Mouse (Mus musculus) heart, postnatal 0 days (tissue): Measurements from ENCODE around the gene Nup188.

Source experiments
- CTCF ChIP-seq: IDR thresholded peaks from 2 replicates; pipeline ENCODE4 v1.5.1; 2016; ENCODE audit warnings: antibody characterized with exemption, control low read depth, low read depth
- EP300 ChIP-seq: IDR thresholded peaks from 2 replicates; pipeline ENCODE4 v1.6.1; 2016; ENCODE audit warnings: antibody characterized with exemption, low read depth

DNA sequence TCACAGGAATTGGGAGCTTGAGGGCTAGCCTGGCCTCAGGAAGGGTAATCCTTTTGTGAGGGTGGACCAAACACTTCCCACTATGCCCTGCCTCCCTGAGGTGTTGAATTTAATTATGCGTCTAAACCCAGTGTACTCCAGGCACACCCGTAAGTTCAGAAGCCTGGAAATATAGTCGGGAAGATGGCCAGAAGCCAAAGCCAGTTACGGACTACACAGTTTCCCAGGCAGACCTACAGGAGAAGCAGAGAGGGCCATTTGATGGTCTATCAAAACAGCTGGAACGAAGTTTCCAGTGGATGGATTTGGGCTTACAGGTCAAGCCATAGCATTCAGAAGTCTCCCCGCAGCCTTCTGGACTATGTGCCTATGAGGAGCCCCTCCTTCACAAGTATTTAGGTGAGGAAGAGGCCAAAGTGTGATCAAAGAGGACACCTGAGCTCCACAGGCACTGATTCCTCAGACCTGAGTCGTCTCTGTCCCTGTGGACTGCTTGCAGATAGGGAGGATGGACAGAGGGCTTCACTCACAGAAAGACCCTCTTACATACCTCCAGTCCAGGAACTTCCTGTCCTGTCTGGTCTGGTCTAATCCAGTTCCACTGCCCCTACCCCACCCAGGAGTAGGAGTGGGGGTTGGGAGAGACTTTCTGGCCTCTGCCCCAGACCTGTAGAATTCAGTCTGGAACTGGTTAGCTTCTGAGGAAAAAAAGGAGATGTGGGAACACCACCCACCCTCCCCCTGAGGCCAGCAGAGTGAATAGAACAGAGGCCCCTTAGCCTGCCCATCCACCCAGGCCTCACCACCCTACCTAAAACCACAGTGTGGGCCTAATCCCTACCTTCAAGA, 21.3 kb upstream of the Nup188 start:
- TF ChIP-seq EP300: no peak
- TF ChIP-seq CTCF: no peak
